Mouse (Mus musculus) liver, embryonic 15.5 days (tissue): Measurements from ENCODE around the gene Bmpr1b. TPM values are rescaled to one million over a fixed set of nuclear protein-coding genes. Genes with fewer than 3 reads are reported as not detected.

Source experiments
- ATAC-seq: fragments of 200-750 bp; cut with Nextera tagmentation; 2 replicates; pipeline ENCODE4 v1.8.0; 2017; ENCODE audit warnings: moderate number of reproducible peaks, mild to moderate bottlenecking, moderate library complexity; ENCODE audit not compliant: insufficient read depth
- H3K27ac ChIP-seq: fragments of 300-500 bp; sonication (generic); replicated peaks from 2 replicates; pipeline ENCODE4 v1.5.1; 2015; ENCODE audit warnings: mild to moderate bottlenecking, inconsistent platforms
- H3K27me3 ChIP-seq: fragments of 300-500 bp; sonication (generic); 2 replicates; pipeline ENCODE4 v1.6.1; 2015; ENCODE audit warnings: mild to moderate bottlenecking, inconsistent platforms
- H3K36me3 ChIP-seq: fragments of 300-500 bp; sonication (generic); replicated peaks from 2 replicates; pipeline ENCODE4 v1.6.1; 2015; ENCODE audit warnings: moderate library complexity, mild to moderate bottlenecking, inconsistent platforms
- H3K4me1 ChIP-seq: fragments of 300-500 bp; sonication (generic); replicated peaks from 2 replicates; pipeline ENCODE4 v1.6.1; 2015; ENCODE audit warnings: inconsistent platforms
- H3K4me2 ChIP-seq: fragments of 300-500 bp; sonication (generic); 2 replicates; pipeline ENCODE4 v1.6.1; 2015; ENCODE audit warnings: moderate library complexity, mild to moderate bottlenecking, inconsistent platforms
- H3K4me3 ChIP-seq: fragments of 300-500 bp; sonication (generic); replicated peaks from 2 replicates; pipeline ENCODE4 v1.5.1; 2015; ENCODE audit warnings: mild to moderate bottlenecking, inconsistent platforms
- H3K9ac ChIP-seq: fragments of 300-500 bp; sonication (generic); 2 replicates; pipeline ENCODE4 v1.6.1; 2015; ENCODE audit warnings: moderate library complexity, mild to moderate bottlenecking, inconsistent platforms
- H3K9me3 ChIP-seq: fragments of 300-500 bp; sonication (generic); replicated peaks from 2 replicates; pipeline ENCODE4 v1.6.1; 2016; ENCODE audit warnings: inconsistent platforms
- WGBS: fragments of 180-500 bp; shearing (Covaris S2); methylation state at CpG from one replicate; pipeline ENCODE4 v1.1.7; 2015; ENCODE audit warnings: mixed read lengths; ENCODE audit not compliant: insufficient replicate concordance; 5-methylcytosine and 5-hydroxymethylcytosine counted together
- polyA plus RNA-seq: library from polyadenylated mRNA; unstranded; fragments of >200 nt; fragmentation: Nextera tagmentation; extraction: Ambion mirVana; gene quantifications from 2 replicates; pipeline ENCODE4 v1.2.1, GENCODE M21; 2015

Gene Bmpr1b
- polyA plus RNA-seq, 1 experiment from 2014 or later, result 0.12 TPM

GRCm38 (mm10) chr3:142066792-142067346 lies 102.4 kb downstream of the Bmpr1b start:
- no peaks in the 10 kb centered on the region for H3K27me3 ChIP-seq
- no peak overlapping the region for H3K4me3 ChIP-seq
- no peaks in the 10 kb centered on the region for H3K36me3 ChIP-seq
- H3K4me2 ChIP-seq, result no peak overlapping the region
- H3K9ac ChIP-seq, result no peak overlapping the region
- H3K9me3 ChIP-seq, result no peaks in the 10 kb centered on the region
- ATAC-seq, result no peak
- H3K27ac ChIP-seq, result no peak overlapping the region
- WGBS, result 62% methylated on average over 1 of the region's 1 CpGs
- H3K4me1 ChIP-seq, result no peaks in the 10 kb centered on the region

GRCm38 (mm10) chr3:142065111-142065510 lies 104.1 kb downstream of the Bmpr1b start:
- ATAC-seq, result no peak

GRCm38 (mm10) chr3:142063536-142064226 lies 105.5 kb downstream of the Bmpr1b start:
- Histone ChIP-seq H3K4me2 (no peak overlapping the region), H3K4me3 (no peak overlapping the region), H3K9ac (no peak overlapping the region), H3K27ac (no peak overlapping the region), H3K4me1 (no peaks in the 10 kb centered on the region), H3K27me3 (no peaks in the 10 kb centered on the region), H3K36me3 (no peaks in the 10 kb centered on the region), H3K9me3 (no peaks in the 10 kb centered on the region)
- 42% methylated on average over 12 of the region's 12 CpGs for WGBS
- no peak for ATAC-seq

More at GRCm38 (mm10) chr3:142065111-142065510, 104.1 kb downstream of the Bmpr1b start:
- Histone ChIP-seq H3K27ac (no peak overlapping the region), H3K4me3 (no peak overlapping the region), H3K4me2 (no peak overlapping the region), H3K4me1 (no peaks in the 10 kb centered on the region), H3K27me3 (no peaks in the 10 kb centered on the region), H3K9ac (no peak overlapping the region), H3K36me3 (no peaks in the 10 kb centered on the region), H3K9me3 (no peaks in the 10 kb centered on the region)
- WGBS, result 48% methylated on average over 5 of the region's 5 CpGs

GRCm38 (mm10) chr3:142061267-142061666 lies 108.0 kb downstream of the Bmpr1b start:
- 63% methylated on average over 5 of the region's 5 CpGs for WGBS
- H3K4me3 ChIP-seq, result no peak overlapping the region
- no peak for ATAC-seq

GRCm38 (mm10) chr3:142059890-142060289 lies 109.3 kb downstream of the Bmpr1b start:
- H3K4me1 ChIP-seq, result no peaks in the 10 kb centered on the region
- no peaks in the 10 kb centered on the region for H3K9me3 ChIP-seq
- H3K36me3 ChIP-seq, result no peaks in the 10 kb centered on the region

More at GRCm38 (mm10) chr3:142061267-142061666, 108.0 kb downstream of the Bmpr1b start:
- H3K9me3 ChIP-seq, result no peaks in the 10 kb centered on the region
- H3K9ac ChIP-seq, result no peak overlapping the region
- H3K27me3 ChIP-seq, result no peaks in the 10 kb centered on the region
- H3K27ac ChIP-seq, result no peak overlapping the region
- H3K4me1 ChIP-seq, result no peaks in the 10 kb centered on the region
- H3K36me3 ChIP-seq, result no peaks in the 10 kb centered on the region
- no peak overlapping the region for H3K4me2 ChIP-seq

GRCm38 (mm10) chr3:142050681-142051080 lies 118.5 kb downstream of the Bmpr1b start:
- no peak overlapping the region for H3K27ac ChIP-seq
- H3K9ac ChIP-seq, result no peak overlapping the region
- no peaks in the 10 kb centered on the region for H3K36me3 ChIP-seq
- no peaks in the 10 kb centered on the region for H3K4me1 ChIP-seq
- no peaks in the 10 kb centered on the region for H3K9me3 ChIP-seq
- no peak overlapping the region for H3K4me3 ChIP-seq
- ATAC-seq, result no peak
- no peaks in the 10 kb centered on the region for H3K27me3 ChIP-seq
- H3K4me2 ChIP-seq, result no peak overlapping the region
- 76% methylated on average over 2 of the region's 2 CpGs for WGBS

More at GRCm38 (mm10) chr3:142059890-142060289, 109.3 kb downstream of the Bmpr1b start:
- Histone ChIP-seq H3K4me3 (no peak overlapping the region), H3K9ac (no peak overlapping the region), H3K4me2 (no peak overlapping the region), H3K27me3 (no peaks in the 10 kb centered on the region), H3K27ac (no peak overlapping the region)
- ATAC-seq, result no peak
- WGBS, result 57% methylated on average over 3 of the region's 3 CpGs

- Histone ChIP-seq H3K4me3 (no peak overlapping the region), H3K27me3 (no peaks in the 10 kb centered on the region), H3K36me3 (no peaks in the 10 kb centered on the region), H3K4me2 (no peak overlapping the region), H3K4me1 (no peaks in the 10 kb centered on the region), H3K27ac (no peak overlapping the region), H3K9ac (no peak overlapping the region), H3K9me3 (no peaks in the 10 kb centered on the region)
- 65% methylated on average over 3 of the region's 3 CpGs for WGBS
- no peak for ATAC-seq
Observed at GRCm38 (mm10) chr3:142049610-142050009, 119.6 kb downstream of the Bmpr1b start.

GRCm38 (mm10) chr3:142049093-142049492 lies 120.1 kb downstream of the Bmpr1b start:
- Histone ChIP-seq H3K4me2 (no peak overlapping the region), H3K4me1 (no peaks in the 10 kb centered on the region), H3K4me3 (no peak overlapping the region), H3K36me3 (no peaks in the 10 kb centered on the region), H3K9me3 (no peaks in the 10 kb centered on the region), H3K27ac (no peak overlapping the region), H3K9ac (no peak overlapping the region), H3K27me3 (no peaks in the 10 kb centered on the region)
- no peak for ATAC-seq
- WGBS, result 59% methylated on average over 5 of the region's 5 CpGs

- WGBS, result 54% methylated on average over 6 of the region's 6 CpGs
- Histone ChIP-seq H3K36me3 (no peaks in the 10 kb centered on the region), H3K9me3 (no peaks in the 10 kb centered on the region), H3K27ac (no peak overlapping the region), H3K4me3 (no peak overlapping the region), H3K27me3 (no peaks in the 10 kb centered on the region), H3K4me2 (no peak overlapping the region), H3K4me1 (no peaks in the 10 kb centered on the region), H3K9ac (no peak overlapping the region)
- ATAC-seq, result no peak
Observed at GRCm38 (mm10) chr3:142048493-142048892, 120.7 kb downstream of the Bmpr1b start.

- Histone ChIP-seq H3K4me2 (no peak overlapping the region), H3K27ac (no peak overlapping the region), H3K36me3 (no peaks in the 10 kb centered on the region), H3K27me3 (no peaks in the 10 kb centered on the region), H3K9ac (no peak overlapping the region), H3K9me3 (no peaks in the 10 kb centered on the region), H3K4me1 (no peaks in the 10 kb centered on the region), H3K4me3 (no peak overlapping the region)
- no peak for ATAC-seq
- WGBS, result 25% methylated on average over 2 of the region's 2 CpGs
Observed at GRCm38 (mm10) chr3:142043463-142043862, 125.8 kb downstream of the Bmpr1b start.

GRCm38 (mm10) chr3:142043006-142043405 lies 126.2 kb downstream of the Bmpr1b start:
- Histone ChIP-seq H3K4me3 (no peak overlapping the region), H3K4me2 (no peak overlapping the region), H3K9me3 (no peaks in the 10 kb centered on the region), H3K27me3 (no peaks in the 10 kb centered on the region), H3K27ac (no peak overlapping the region), H3K9ac (no peak overlapping the region), H3K4me1 (no peaks in the 10 kb centered on the region), H3K36me3 (no peaks in the 10 kb centered on the region)
- WGBS, result 67% methylated on average over 5 of the region's 5 CpGs
- ATAC-seq, result no peak
